Mouse (Mus musculus): ENCODE data around the gene Ampd2. TPM values are rescaled to one million over a fixed set of nuclear protein-coding genes. Genes with fewer than 3 reads are reported as not detected.

The Ampd2 gene
- polyA plus RNA-seq, 1 experiment from 2014 or later = 64.3 TPM

- Histone ChIP-seq H3K9ac (replicated peaks; ENCODE audit: low read depth, low read length) (no peak overlapping the region), H3K27me3 (replicated peaks; ENCODE audit: control insufficient read depth, insufficient read depth, low read length) (no peaks in the 10 kb centered on the region), H3K4me1 (replicated peaks; ENCODE audit: control insufficient read depth, insufficient read depth, low read length) (no peaks in the 10 kb centered on the region; the same call in 1 of the 2 replicates), H3K36me3 (ENCODE audit: control insufficient read depth, insufficient read depth) (no peaks in the 10 kb centered on the region), H3K4me2 (ENCODE audit: low read length) (no peak overlapping the region), H3K9me3 (ENCODE audit: control insufficient read depth, low read length) (no peaks in the 10 kb centered on the region), H3K4me3 (replicated peaks; ENCODE audit: low read length) (no peak overlapping the region), H3K27ac (ENCODE audit: low read length) (no peak overlapping the region)
- 82% methylated on average over 6 of the region's 6 CpGs for WGBS
- no peak for ATAC-seq
These were observed 5.6 kb upstream of the Ampd2 start for GRCm38 (mm10) chr3:108092030-108092429.

- 75% methylated on average over 2 of the region's 2 CpGs for WGBS
These were observed 4.1 kb upstream of the Ampd2 start for GRCm38 (mm10) chr3:108090561-108090960.

DNA sequence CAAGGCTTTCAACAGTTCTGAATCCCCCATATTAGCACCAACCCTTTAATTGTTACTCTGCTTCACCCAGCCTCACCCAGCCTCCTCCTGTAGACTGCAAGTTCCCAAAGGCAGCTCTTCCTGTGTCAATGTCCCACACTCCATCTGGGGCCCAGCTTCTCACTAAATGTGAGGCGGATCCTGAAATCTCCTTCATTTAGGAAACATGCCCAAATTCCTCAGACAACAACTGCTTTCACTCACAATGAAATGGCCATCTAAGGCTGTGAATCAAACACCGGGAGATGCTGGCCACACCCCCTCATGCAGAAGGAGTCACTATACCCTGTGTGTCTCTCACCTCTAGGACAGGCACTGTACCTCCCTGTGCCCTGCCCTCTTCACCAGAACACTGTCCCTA is 3.5 kb upstream of the Ampd2 start:
- WGBS = 39% methylated on average over 2 of the region's 2 CpGs
- ATAC-seq = no peak

More at GRCm38 (mm10) chr3:108090561-108090960, 4.1 kb upstream of the Ampd2 start:
- H3K36me3 ChIP-seq (ENCODE audit: control insufficient read depth, insufficient read depth) = no peaks in the 10 kb centered on the region
- H3K9me3 ChIP-seq (ENCODE audit: control insufficient read depth, low read length) = no peaks in the 10 kb centered on the region
- no peak overlapping the region for H3K4me2 ChIP-seq (ENCODE audit: low read length)
- ATAC-seq = no peak
- no peak overlapping the region for H3K4me3 ChIP-seq (replicated peaks; ENCODE audit: low read length)
- H3K27ac ChIP-seq (ENCODE audit: low read length) = no peak overlapping the region
- no peaks in the 10 kb centered on the region for H3K27me3 ChIP-seq (replicated peaks; ENCODE audit: control insufficient read depth, insufficient read depth, low read length)
- H3K9ac ChIP-seq (replicated peaks; ENCODE audit: low read depth, low read length) = no peak overlapping the region
- H3K4me1 ChIP-seq (replicated peaks; ENCODE audit: control insufficient read depth, insufficient read depth, low read length) = peaks cover 13% of the 10 kb centered on the region

DNA sequence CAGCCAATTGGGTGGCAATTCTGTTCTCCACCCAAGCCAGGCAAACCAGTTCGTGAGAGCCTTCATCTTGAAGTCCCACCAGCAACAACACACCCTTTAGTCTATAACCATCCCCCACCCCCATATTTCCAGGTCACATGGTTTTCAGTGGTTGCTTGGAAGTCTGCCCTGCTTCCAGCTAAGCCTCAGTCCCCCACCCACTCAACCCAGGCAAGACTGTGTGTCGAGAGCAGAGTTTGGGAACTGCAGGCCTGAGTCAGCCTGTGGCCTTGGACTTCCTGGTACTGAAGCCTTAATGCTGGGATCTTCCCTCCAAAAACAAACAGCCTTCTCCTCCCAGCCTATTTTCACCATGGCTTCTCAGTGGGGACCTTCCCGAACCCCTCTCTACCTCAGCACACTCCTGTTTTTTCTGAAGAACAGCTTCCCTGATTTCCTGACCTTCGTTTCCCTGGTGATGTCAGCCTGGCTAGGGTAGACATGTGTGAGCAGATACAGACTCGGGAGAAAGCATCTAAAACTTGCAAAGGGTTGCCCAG is 2.5 kb upstream of the Ampd2 start:
- Histone ChIP-seq H3K4me3 (replicated peaks; ENCODE audit: low read length) (no peak overlapping the region), H3K36me3 (ENCODE audit: control insufficient read depth, insufficient read depth) (no peaks in the 10 kb centered on the region), H3K9me3 (ENCODE audit: control insufficient read depth, low read length) (no peaks in the 10 kb centered on the region), H3K4me2 (ENCODE audit: low read length) (no peak overlapping the region), H3K27me3 (replicated peaks; ENCODE audit: control insufficient read depth, insufficient read depth, low read length) (no peaks in the 10 kb centered on the region), H3K4me1 (replicated peaks; ENCODE audit: control insufficient read depth, insufficient read depth, low read length) (peaks cover 26% of the 10 kb centered on the region), H3K27ac (ENCODE audit: low read length) (no peak overlapping the region), H3K9ac (replicated peaks; ENCODE audit: low read depth, low read length) (no peak overlapping the region)
- ATAC-seq = no peak
- WGBS = 41% methylated on average over 5 of the region's 5 CpGs

More for the DNA sequence above, 3.5 kb upstream of the Ampd2 start:
- no peak overlapping the region for H3K9ac ChIP-seq (replicated peaks; ENCODE audit: low read depth, low read length)
- no peak overlapping the region for H3K4me2 ChIP-seq (ENCODE audit: low read length)
- H3K4me1 ChIP-seq (replicated peaks; ENCODE audit: control insufficient read depth, insufficient read depth, low read length) = peaks cover 16% of the 10 kb centered on the region
- H3K4me3 ChIP-seq (replicated peaks; ENCODE audit: low read length) = no peak overlapping the region
- no peaks in the 10 kb centered on the region for H3K9me3 ChIP-seq (ENCODE audit: control insufficient read depth, low read length)
- no peaks in the 10 kb centered on the region for H3K27me3 ChIP-seq (replicated peaks; ENCODE audit: control insufficient read depth, insufficient read depth, low read length)
- H3K36me3 ChIP-seq (ENCODE audit: control insufficient read depth, insufficient read depth) = no peaks in the 10 kb centered on the region
- no peak overlapping the region for H3K27ac ChIP-seq (ENCODE audit: low read length)

DNA sequence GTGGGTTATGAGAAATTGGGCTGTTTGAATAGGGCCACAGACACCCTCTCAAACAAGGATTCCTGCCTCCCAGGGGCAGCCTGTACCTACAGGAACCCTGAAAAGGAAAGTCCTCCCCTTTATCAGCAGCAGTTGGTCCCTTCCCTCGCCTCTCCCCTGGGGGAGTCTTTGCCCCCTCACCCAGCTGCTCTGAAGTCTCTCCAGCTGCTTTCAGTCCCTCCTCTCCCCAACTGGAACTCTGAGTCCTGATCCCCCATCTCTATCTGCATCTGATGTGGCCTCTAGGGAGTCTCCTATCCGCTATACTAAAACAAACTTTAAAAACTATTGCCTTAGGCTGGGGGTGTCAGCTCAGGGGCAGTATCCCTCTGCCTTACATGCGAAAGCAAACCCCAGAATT is 878 bp upstream of the Ampd2 start:
- no peak overlapping the region for H3K4me3 ChIP-seq (replicated peaks; ENCODE audit: low read length)
- ATAC-seq = no peak
- no peak overlapping the region for H3K9ac ChIP-seq (replicated peaks; ENCODE audit: low read depth, low read length)
- no peaks in the 10 kb centered on the region for H3K36me3 ChIP-seq (ENCODE audit: control insufficient read depth, insufficient read depth)
- H3K4me2 ChIP-seq (ENCODE audit: low read length) = no peak overlapping the region
- H3K9me3 ChIP-seq (ENCODE audit: control insufficient read depth, low read length) = no peaks in the 10 kb centered on the region
- peaks cover 38% of the 10 kb centered on the region for H3K4me1 ChIP-seq (replicated peaks; ENCODE audit: control insufficient read depth, insufficient read depth, low read length)
- 87% methylated on average over 3 of the region's 3 CpGs for WGBS
- no peaks in the 10 kb centered on the region for H3K27me3 ChIP-seq (replicated peaks; ENCODE audit: control insufficient read depth, insufficient read depth, low read length)
- no peak overlapping the region for H3K27ac ChIP-seq (ENCODE audit: low read length)

- Histone ChIP-seq H3K4me1 (replicated peaks; ENCODE audit: control insufficient read depth, insufficient read depth, low read length) (peaks cover 43% of the 10 kb centered on the region), H3K36me3 (ENCODE audit: control insufficient read depth, insufficient read depth) (no peaks in the 10 kb centered on the region), H3K4me3 (replicated peaks; ENCODE audit: low read length) (peak overlapping the region; percentile 62), H3K9me3 (ENCODE audit: control insufficient read depth, low read length) (no peaks in the 10 kb centered on the region), H3K27ac (ENCODE audit: low read length) (peak overlapping the region; percentile 57), H3K27me3 (replicated peaks; ENCODE audit: control insufficient read depth, insufficient read depth, low read length) (no peaks in the 10 kb centered on the region), H3K4me2 (ENCODE audit: low read length) (peak overlapping the region; percentile 100), H3K9ac (replicated peaks; ENCODE audit: low read depth, low read length) (peak overlapping the region; percentile 69)
- ATAC-seq = peak; percentile 47
- under 1% methylated on average over 31 of the region's 31 CpGs for WGBS
These were observed 556 bp downstream of the Ampd2 start for GRCm38 (mm10) chr3:108085721-108086469.

- Histone ChIP-seq H3K4me2 (ENCODE audit: low read length) (peak overlapping the region; percentile 100), H3K4me3 (replicated peaks; ENCODE audit: low read length) (peak overlapping the region; percentile 62), H3K27me3 (replicated peaks; ENCODE audit: control insufficient read depth, insufficient read depth, low read length) (no peaks in the 10 kb centered on the region), H3K9ac (replicated peaks; ENCODE audit: low read depth, low read length) (peak overlapping the region; percentile 69), H3K9me3 (ENCODE audit: control insufficient read depth, low read length) (no peaks in the 10 kb centered on the region), H3K27ac (ENCODE audit: low read length) (peak overlapping the region; percentile 57), H3K36me3 (ENCODE audit: control insufficient read depth, insufficient read depth) (no peaks in the 10 kb centered on the region), H3K4me1 (replicated peaks; ENCODE audit: control insufficient read depth, insufficient read depth, low read length) (peaks cover 43% of the 10 kb centered on the region)
- 0% methylated on average over 14 of the region's 14 CpGs for WGBS
- peak; percentile 90 for ATAC-seq
These were observed 1.1 kb downstream of the Ampd2 start for GRCm38 (mm10) chr3:108085281-108085720.

- H3K9ac ChIP-seq (replicated peaks; ENCODE audit: low read depth, low read length) = peak overlapping the region; percentile 69
- peak overlapping the region; percentile 62 for H3K4me3 ChIP-seq (replicated peaks; ENCODE audit: low read length)
- WGBS = 11% methylated on average over 13 of the region's 13 CpGs
- H3K4me2 ChIP-seq (ENCODE audit: low read length) = peak overlapping the region; percentile 100
- no peaks in the 10 kb centered on the region for H3K36me3 ChIP-seq (ENCODE audit: control insufficient read depth, insufficient read depth)
- no peaks in the 10 kb centered on the region for H3K9me3 ChIP-seq (ENCODE audit: control insufficient read depth, low read length)
- peaks cover 43% of the 10 kb centered on the region for H3K4me1 ChIP-seq (replicated peaks; ENCODE audit: control insufficient read depth, insufficient read depth, low read length)
- ATAC-seq = peak; percentile 34
- H3K27ac ChIP-seq (ENCODE audit: low read length) = peak overlapping the region; percentile 57; the same call in 1 of the 2 replicates
- H3K27me3 ChIP-seq (replicated peaks; ENCODE audit: control insufficient read depth, insufficient read depth, low read length) = no peaks in the 10 kb centered on the region
These were observed 1.6 kb downstream of the Ampd2 start for GRCm38 (mm10) chr3:108084767-108085270.

DNA sequence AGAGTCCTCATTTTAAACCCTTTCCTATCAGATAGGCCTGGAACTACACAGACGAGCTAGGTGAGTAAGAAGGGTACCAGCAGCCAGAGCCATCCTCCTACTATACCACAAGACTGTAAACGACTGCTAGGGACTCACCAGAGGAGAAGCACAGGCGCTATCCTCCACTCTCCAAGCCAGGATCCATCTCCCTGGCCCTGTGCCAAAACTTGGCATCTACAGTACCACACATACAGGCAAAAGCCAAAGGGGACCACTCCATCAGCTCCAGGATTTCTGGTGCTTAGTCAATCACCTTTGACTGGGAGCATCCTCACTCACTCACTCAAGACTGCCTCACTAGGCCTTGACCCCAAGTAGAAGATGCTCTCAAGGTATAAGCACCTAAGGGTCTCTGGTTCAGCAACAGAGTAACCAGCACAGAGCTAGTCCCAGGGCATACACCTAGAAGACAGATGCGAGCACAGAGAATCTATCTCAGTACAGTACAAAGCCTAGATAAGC is 2.5 kb downstream of the Ampd2 start:
- H3K27me3 ChIP-seq (replicated peaks; ENCODE audit: control insufficient read depth, insufficient read depth, low read length) = no peaks in the 10 kb centered on the region
- 76% methylated on average over 4 of the region's 4 CpGs for WGBS
- no peak overlapping the region for H3K9ac ChIP-seq (replicated peaks; ENCODE audit: low read depth, low read length)
- peak overlapping the region; percentile 7 for H3K4me2 ChIP-seq (ENCODE audit: low read length)
- no peak overlapping the region for H3K27ac ChIP-seq (ENCODE audit: low read length)
- no peaks in the 10 kb centered on the region for H3K36me3 ChIP-seq (ENCODE audit: control insufficient read depth, insufficient read depth)
- H3K4me3 ChIP-seq (replicated peaks; ENCODE audit: low read length) = no peak overlapping the region
- peaks cover 43% of the 10 kb centered on the region for H3K4me1 ChIP-seq (replicated peaks; ENCODE audit: control insufficient read depth, insufficient read depth, low read length)
- no peaks in the 10 kb centered on the region for H3K9me3 ChIP-seq (ENCODE audit: control insufficient read depth, low read length)
- no peak for ATAC-seq
